Mouse (Mus musculus): ENCODE measurements around the gene Isyna1. TPM values are rescaled to one million over a fixed set of nuclear protein-coding genes. Genes with fewer than 3 reads are reported as not detected.
A peak's percentile ranks its signal among the peaks of the same experiment; 100 is the strongest.

Gene Isyna1
- total RNA-seq, 2 experiments from 2014 or later: 38.9 to 41.6 TPM

GRCm38 (mm10) chr8:70627041-70627440 is 32.9 kb downstream of the Isyna1 start:
- no peak for DNase-seq

DNA sequence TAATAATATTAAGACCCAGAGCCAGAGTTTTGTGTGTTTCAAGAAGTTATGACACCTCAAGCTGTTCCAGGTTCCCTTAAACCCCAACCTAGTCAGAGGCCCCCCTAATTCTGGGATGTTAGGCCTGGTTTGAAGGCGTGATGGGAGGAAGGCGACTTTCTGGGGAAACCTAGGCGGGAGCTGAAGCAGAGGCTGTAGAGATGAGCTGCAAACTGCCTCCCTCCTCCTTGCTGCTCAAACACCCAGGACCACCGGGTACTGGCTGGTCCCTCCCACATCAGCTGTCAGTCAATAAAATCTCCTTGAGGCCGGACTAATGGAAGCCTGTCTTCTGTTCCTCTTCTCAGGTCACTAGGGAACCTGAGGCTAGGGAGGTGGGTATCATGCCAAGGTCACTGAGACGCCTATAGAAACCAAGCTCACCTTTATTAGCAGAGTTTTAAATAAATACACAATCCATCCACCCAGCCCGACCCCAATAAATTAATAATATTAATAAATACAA is 34.9 kb downstream of the Isyna1 start:
- DNase-seq: no peak

- DNase-seq: peak; percentile 90
Observed at GRCm38 (mm10) chr8:70629574-70630531, 35.7 kb downstream of the Isyna1 start.

- peak; percentile 77 for DNase-seq
Observed at GRCm38 (mm10) chr8:70630532-70631381, 36.6 kb downstream of the Isyna1 start.

GRCm38 (mm10) chr8:70631436-70631835 is 37.3 kb downstream of the Isyna1 start:
- DNase-seq: peak; percentile 76

- no peak for DNase-seq
Observed at GRCm38 (mm10) chr8:70632346-70632892, 38.2 kb downstream of the Isyna1 start, which contains the start of gene Gdf15. Gene Gdf15, minus strand, starts transcription at chr8:70632456.

DNA sequence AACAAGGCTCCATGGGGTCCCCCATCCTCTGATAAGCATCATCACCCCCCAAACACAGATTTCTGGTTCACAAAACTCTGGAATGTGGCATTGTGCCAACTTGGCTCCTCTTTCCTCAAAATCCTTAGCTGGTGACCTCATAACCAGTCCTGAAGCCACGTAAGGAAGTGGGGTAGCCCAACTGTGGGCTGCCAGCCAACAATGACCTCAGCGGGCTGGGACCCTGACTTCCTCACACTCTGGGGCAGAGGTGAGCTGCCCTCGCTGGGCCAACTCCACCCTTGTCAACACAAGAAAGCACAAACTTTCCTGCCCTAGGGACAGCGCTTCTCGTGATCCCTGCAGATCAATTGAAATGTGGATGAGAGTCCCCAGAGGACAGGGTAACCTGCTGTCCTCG is 39.9 kb downstream of the Isyna1 start:
- DNase-seq: peak; percentile 93

- DNase-seq: no peak
Observed at GRCm38 (mm10) chr8:70635527-70635926, 41.4 kb downstream of the Isyna1 start.

GRCm38 (mm10) chr8:70636838-70637237 is 42.7 kb downstream of the Isyna1 start:
- DNase-seq: no peak

DNA sequence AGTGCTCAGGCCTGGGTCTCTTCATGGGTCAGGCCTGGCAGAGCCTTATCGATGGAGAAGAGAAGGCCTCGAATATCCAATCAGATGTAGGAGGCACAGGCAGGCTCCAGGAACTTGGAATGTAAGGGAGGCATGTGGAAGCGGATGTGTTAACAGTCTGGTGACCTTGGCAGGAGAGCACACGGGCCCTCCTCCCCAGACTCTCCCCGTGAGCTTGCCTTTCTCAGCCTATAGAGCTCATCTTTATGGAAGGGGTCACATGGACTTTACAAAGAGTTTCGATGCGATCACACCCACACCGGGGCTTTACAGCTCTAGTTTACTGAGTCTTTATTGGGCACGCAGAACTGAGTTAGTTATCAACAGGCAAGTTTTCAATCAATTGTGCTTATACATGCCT is 44.6 kb downstream of the Isyna1 start:
- no peak for DNase-seq

GRCm38 (mm10) chr8:70643019-70643418 is 48.8 kb downstream of the Isyna1 start:
- no peak for DNase-seq

GRCm38 (mm10) chr8:70644065-70644464 is 49.9 kb downstream of the Isyna1 start:
- peak; percentile 47 for DNase-seq

DNA sequence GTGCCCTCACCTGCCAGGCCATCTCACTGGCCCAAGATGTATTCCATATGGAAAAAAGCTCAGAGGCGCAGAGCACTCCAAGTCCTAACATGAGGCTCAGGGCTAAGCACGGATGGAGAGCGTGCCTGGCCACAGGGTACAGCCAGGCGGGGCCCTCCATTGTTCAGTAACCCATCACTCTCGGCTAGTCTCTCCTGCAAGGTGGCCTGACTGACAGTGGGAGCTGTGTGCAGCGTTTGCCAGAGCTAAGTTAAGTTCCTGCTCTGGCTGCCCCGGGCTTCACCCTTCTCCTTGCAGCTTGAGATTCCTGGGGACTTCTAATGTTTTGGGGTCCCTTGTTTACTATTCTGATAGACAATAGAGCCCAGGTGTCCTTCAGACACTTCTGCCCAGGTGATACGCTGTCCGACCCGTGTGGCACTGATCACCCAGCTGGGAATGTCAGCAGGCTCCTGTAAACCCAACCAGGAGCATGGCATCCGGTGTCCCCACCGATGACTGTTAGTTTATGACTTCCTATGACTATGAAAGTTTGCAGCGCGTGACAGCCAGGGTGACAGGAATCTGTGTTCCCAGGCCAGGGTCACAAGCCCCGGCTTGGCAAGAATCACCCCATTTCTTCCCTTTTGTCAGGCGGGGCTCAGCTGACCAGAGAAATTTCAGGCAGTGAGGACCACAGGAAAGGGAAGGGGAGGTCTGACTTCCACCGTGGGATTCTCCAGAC is 51.5 kb downstream of the Isyna1 start:
- DNase-seq: peak; percentile 35

DNA sequence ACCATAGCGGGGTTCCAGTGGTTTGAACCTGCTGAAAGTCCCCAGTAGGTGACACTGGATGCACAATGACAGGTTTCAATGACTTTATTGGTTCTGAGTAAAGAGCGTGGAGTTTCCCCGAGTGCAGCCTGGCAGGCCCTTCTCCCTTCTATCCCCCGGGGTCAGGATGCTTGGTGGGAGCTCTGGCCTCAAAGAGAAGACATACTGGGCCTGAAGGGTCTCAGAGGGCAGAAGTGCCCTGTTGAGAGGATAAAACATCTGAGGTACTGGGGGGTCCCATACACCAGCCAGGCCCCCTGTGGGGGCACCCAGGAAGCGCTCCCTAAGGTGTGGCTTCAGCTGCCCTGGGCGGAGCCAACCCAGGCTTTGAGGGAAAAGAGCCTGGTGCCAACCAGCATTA is 52.2 kb downstream of the Isyna1 start:
- no peak for DNase-seq

DNA sequence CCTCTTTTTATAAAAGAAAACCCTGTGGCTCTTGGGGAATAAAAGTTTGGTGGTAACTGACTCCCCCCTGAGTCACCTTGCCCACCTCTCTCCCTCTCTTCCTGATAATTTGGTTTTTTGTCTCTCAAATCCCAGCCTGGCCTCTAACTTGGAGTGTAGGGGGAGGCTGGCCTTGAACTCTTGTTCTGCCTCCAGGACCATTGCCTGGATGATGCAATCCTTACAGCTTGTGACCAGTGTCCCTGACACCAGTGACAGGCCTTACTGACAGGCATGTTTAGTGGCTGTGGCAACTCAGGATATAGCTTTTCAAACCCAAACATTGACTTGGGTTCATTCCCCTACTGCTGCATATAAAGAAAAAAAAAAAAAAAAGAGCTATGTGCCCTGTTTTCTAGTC is 52.6 kb downstream of the Isyna1 start:
- DNase-seq: no peak

Other genes with a start within 250 kb of the Isyna1 start
- 10 to 100 TPM; 44.1 to 45.9 TPM for gene Upf1, start 241.1 kb upstream of the Isyna1 start, total RNA-seq (2021)
- 1 to 10 TPM; 2.5 to 2.6 TPM for gene Comp, start 220.8 kb upstream of the Isyna1 start, total RNA-seq (2021)
- 10 to 100 TPM; 12.8 to 15.4 TPM for gene Crtc1, start 154.8 kb upstream of the Isyna1 start, total RNA-seq (2021)
- gene Klhl26, start 117.4 kb upstream of the Isyna1 start, total RNA-seq (2021): 1 to 10 TPM; 8.2 to 9.2 TPM
- not detected for gene Tmem59l, start 107.0 kb upstream of the Isyna1 start, total RNA-seq (2021)
- under 1 TPM in 1 of 2 experiments, not detected in 1; 0.55 TPM for gene Crlf1, start 101.2 kb upstream of the Isyna1 start, total RNA-seq (2021)
- 100 to 1,000 TPM in 1 of 2 experiments, 10 to 100 TPM in 1; 96.9 to 109 TPM for gene Rex1bd, start 87.6 kb upstream of the Isyna1 start, total RNA-seq (2021)
- gene Uba52, start 83.6 kb upstream of the Isyna1 start, total RNA-seq (2021): 1,000 to 10,000 TPM; 1,698 to 1,707 TPM
- 100 to 1,000 TPM; 204 to 207 TPM for gene Fkbp8, start 66.6 kb upstream of the Isyna1 start, total RNA-seq (2021)
- gene Kxd1, start 66.4 kb upstream of the Isyna1 start, total RNA-seq (2021): 10 to 100 TPM; 67.5 to 76.9 TPM
- 10 to 100 TPM; 16.7 to 17.6 TPM for gene Ell, start 54.9 kb upstream of the Isyna1 start, total RNA-seq (2021)
- 10 to 100 TPM; 73.8 to 78.5 TPM for gene Ssbp4, start 14.5 kb downstream of the Isyna1 start, total RNA-seq (2021)
- gene Lrrc25, start 21.8 kb downstream of the Isyna1 start, total RNA-seq (2021): 1 to 10 TPM; 1.1 to 1.5 TPM
- gene Gdf15, start 38.1 kb downstream of the Isyna1 start, total RNA-seq (2021): 1 to 10 TPM; 2.7 to 3.5 TPM
- gene Pgpep1, start 66.0 kb downstream of the Isyna1 start, total RNA-seq (2021): 10 to 100 TPM; 32.2 to 38.4 TPM
- gene Lsm4, start 78.9 kb downstream of the Isyna1 start, total RNA-seq (2021): 100 to 1,000 TPM; 107 to 120 TPM
- gene Jund, start 104.6 kb downstream of the Isyna1 start, total RNA-seq (2021): 100 to 1,000 TPM; 254 to 261 TPM
- under 1 TPM; 0.10 to 0.11 TPM for gene Iqcn, start 109.1 kb downstream of the Isyna1 start, total RNA-seq (2021)
- gene Gm3336, start 124.2 kb downstream of the Isyna1 start, total RNA-seq (2021): not detected
- gene Pde4c, start 129.3 kb downstream of the Isyna1 start, total RNA-seq (2021): 1 to 10 TPM in 1 of 2 experiments, under 1 TPM in 1; 0.74 to 1.0 TPM
- gene Rab3a, start 160.3 kb downstream of the Isyna1 start, total RNA-seq (2021): 10 to 100 TPM; 27.3 to 28.7 TPM
- gene Mpv17l2, start 166.6 kb downstream of the Isyna1 start, total RNA-seq (2021): 10 to 100 TPM; 35.8 to 37.9 TPM
- gene Pik3r2, start 182.3 kb downstream of the Isyna1 start, total RNA-seq (2021): 10 to 100 TPM; 36.0 to 39.2 TPM
- 1 to 10 TPM; 8.4 to 8.9 TPM for gene Mast3, start 210.7 kb downstream of the Isyna1 start, total RNA-seq (2021)
- under 1 TPM in 1 of 2 experiments, not detected in 1; 0.12 TPM for gene Il12rb1, start 214.1 kb downstream of the Isyna1 start, total RNA-seq (2021)
- 1 to 10 TPM; 5.1 to 7.5 TPM for gene Arrdc2, start 245.3 kb downstream of the Isyna1 start, total RNA-seq (2021)